Mouse (Mus musculus) hindbrain, postnatal 0 days (tissue): ENCODE data around the gene Ptgis. TPM values are rescaled to one million over a fixed set of nuclear protein-coding genes. Genes with fewer than 3 reads are reported as not detected.

Experiments used
- ATAC-seq: fragments of 200-750 bp; cut with Nextera tagmentation; 2 replicates; pipeline ENCODE4 v1.8.0; 2017; ENCODE audit warnings: mild to moderate bottlenecking, moderate TSS enrichment, moderate library complexity
- DNase-seq: peaks from one replicate; pipeline ENCODE4 v3.0.0-alpha.2; 2015; ENCODE audit warnings: low spot score
- H3K27ac ChIP-seq: fragments of 300-500 bp; sonication (generic); 2 replicates; pipeline ENCODE4 v1.5.1; 2014; ENCODE audit warnings: mild to moderate bottlenecking
- H3K27me3 ChIP-seq: fragments of 300-500 bp; sonication (generic); 2 replicates; pipeline ENCODE4 v1.6.1; 2014; ENCODE audit warnings: low read length, mixed read lengths; ENCODE audit not compliant: insufficient read depth
- H3K36me3 ChIP-seq: fragments of 300-500 bp; sonication (generic); 2 replicates; pipeline ENCODE4 v1.6.1; 2014; ENCODE audit warnings: low read length, mixed read lengths; ENCODE audit not compliant: insufficient read depth
- H3K4me1 ChIP-seq: fragments of 300-500 bp; sonication (generic); 2 replicates; pipeline ENCODE4 v1.6.1; 2014; ENCODE audit warnings: antibody characterized with exemption, low read length, mixed read lengths; ENCODE audit not compliant: insufficient read depth
- H3K4me2 ChIP-seq: fragments of 300-500 bp; sonication (generic); 2 replicates; pipeline ENCODE4 v1.6.1; 2014; ENCODE audit warnings: low read depth, mild to moderate bottlenecking, low read length, moderate library complexity, mixed read lengths
- H3K4me3 ChIP-seq: fragments of 300-500 bp; sonication (generic); 2 replicates; pipeline ENCODE4 v1.5.1; 2014; ENCODE audit warnings: low read length
- H3K9ac ChIP-seq: fragments of 300-500 bp; sonication (generic); replicated peaks from 2 replicates; pipeline ENCODE4 v1.6.1; 2014; ENCODE audit warnings: mild to moderate bottlenecking, low read length, moderate library complexity, mixed read lengths
- H3K9me3 ChIP-seq: fragments of 300-500 bp; sonication (generic); 2 replicates; pipeline ENCODE4 v1.6.1; 2016; ENCODE audit warnings: low read length, mixed read lengths
- CTCF ChIP-seq: IDR thresholded peaks from 2 replicates; pipeline ENCODE4 v1.5.1; 2016; ENCODE audit warnings: antibody characterized with exemption, control low read depth, low read depth
- WGBS: fragments of 180-500 bp; shearing (Covaris S2); extraction: QIAGEN DNeasy Blood & Tissue Kit; methylation state at CpG from one replicate; pipeline ENCODE4 v1.1.7; 2014; 5-methylcytosine and 5-hydroxymethylcytosine counted together
- polyA plus RNA-seq: library from polyadenylated mRNA; unstranded; fragments of >200 nt; fragmentation: Nextera tagmentation; extraction: Ambion mirVana; gene quantifications from 2 replicates; pipeline ENCODE4 v1.2.1, GENCODE M21; 2015
- total RNA-seq: library from RNA; depleted of rRNA; stranded (reverse); fragments of >200 nt; gene quantifications from 2 replicates; pipeline ENCODE4 v1.2.3, GENCODE M21; 2014

The Ptgis gene
- total and polyA plus RNA-seq, 2 experiments from 2014 or later = 4.4 to 7.7 TPM

- Histone ChIP-seq H3K4me3 (no peak overlapping the region), H3K4me1 (peaks cover 10% of the 10 kb centered on the region; the same call in 1 of the 2 replicates), H3K9ac (no peak overlapping the region), H3K4me2 (no peak overlapping the region), H3K27ac (no peak overlapping the region), H3K27me3 (no peaks in the 10 kb centered on the region), H3K36me3 (no peaks in the 10 kb centered on the region), H3K9me3 (no peaks in the 10 kb centered on the region)
- no peak for ATAC-seq
- no peak for TF ChIP-seq CTCF
- DNase-seq = no peak
- WGBS = 96% methylated on average over 4 of the region's 4 CpGs
These were observed 80.7 kb downstream of the Ptgis start for GRCm38 (mm10) chr2:167159721-167160120.

- no peak for TF ChIP-seq CTCF
- H3K4me3 ChIP-seq = no peak overlapping the region
- 28% methylated on average over 5 of the region's 5 CpGs for WGBS
- no peak overlapping the region for H3K9ac ChIP-seq
- no peak overlapping the region for H3K4me2 ChIP-seq
- no peak overlapping the region for H3K27ac ChIP-seq
- peaks cover 10% of the 10 kb centered on the region; the same call in 1 of the 2 replicates for H3K4me1 ChIP-seq
- no peaks in the 10 kb centered on the region for H3K9me3 ChIP-seq
- no peaks in the 10 kb centered on the region for H3K27me3 ChIP-seq
- no peak for ATAC-seq
- no peaks in the 10 kb centered on the region for H3K36me3 ChIP-seq
- DNase-seq = no peak
These were observed 81.6 kb downstream of the Ptgis start for GRCm38 (mm10) chr2:167158780-167159179.

GRCm38 (mm10) chr2:167156118-167156715 is 84.2 kb downstream of the Ptgis start:
- peaks cover 10% of the 10 kb centered on the region; the same call in 1 of the 2 replicates for H3K4me1 ChIP-seq
- 0 out of 2 replicates have a peak, but pooled peaks have one; percentile 35 for ATAC-seq
- no peak for DNase-seq
- H3K9me3 ChIP-seq = no peaks in the 10 kb centered on the region
- H3K9ac ChIP-seq = no peak overlapping the region
- H3K27ac ChIP-seq = no peak overlapping the region
- H3K36me3 ChIP-seq = no peaks in the 10 kb centered on the region
- 27% methylated on average over 9 of the region's 9 CpGs for WGBS
- no peak overlapping the region for H3K4me3 ChIP-seq
- peak; percentile 7; the same call in 1 of the 2 replicates for TF ChIP-seq CTCF
- H3K4me2 ChIP-seq = no peak overlapping the region
- H3K27me3 ChIP-seq = no peaks in the 10 kb centered on the region

GRCm38 (mm10) chr2:167155541-167155973 is 84.8 kb downstream of the Ptgis start:
- no peak for TF ChIP-seq CTCF
- Histone ChIP-seq H3K27ac (no peak overlapping the region), H3K4me1 (peaks cover 10% of the 10 kb centered on the region; the same call in 1 of the 2 replicates), H3K9ac (no peak overlapping the region), H3K9me3 (no peaks in the 10 kb centered on the region), H3K27me3 (no peaks in the 10 kb centered on the region), H3K4me3 (no peak overlapping the region), H3K4me2 (no peak overlapping the region), H3K36me3 (no peaks in the 10 kb centered on the region)
- WGBS = 33% methylated on average over 4 of the region's 4 CpGs
- DNase-seq (peak; percentile 34), ATAC-seq (peak; percentile 61)

GRCm38 (mm10) chr2:167150880-167151279 is 89.5 kb downstream of the Ptgis start:
- TF ChIP-seq CTCF = no peak
- Histone ChIP-seq H3K9me3 (no peaks in the 10 kb centered on the region), H3K27ac (no peak overlapping the region), H3K4me2 (no peak overlapping the region), H3K36me3 (no peaks in the 10 kb centered on the region), H3K27me3 (no peaks in the 10 kb centered on the region), H3K4me1 (peaks cover 7% of the 10 kb centered on the region; the same call in 1 of the 2 replicates), H3K4me3 (no peak overlapping the region), H3K9ac (no peak overlapping the region)
- 91% methylated on average over 6 of the region's 6 CpGs for WGBS
- no peak for DNase-seq
- no peak for ATAC-seq

GRCm38 (mm10) chr2:167150135-167150534 is 90.3 kb downstream of the Ptgis start:
- no peak overlapping the region for H3K27ac ChIP-seq
- H3K36me3 ChIP-seq = no peaks in the 10 kb centered on the region
- ATAC-seq (no peak), DNase-seq (no peak)
- H3K9me3 ChIP-seq = no peaks in the 10 kb centered on the region
- WGBS = 93% methylated on average over 7 of the region's 7 CpGs
- H3K9ac ChIP-seq = no peak overlapping the region
- no peak for TF ChIP-seq CTCF
- H3K4me2 ChIP-seq = no peak overlapping the region
- no peaks in the 10 kb centered on the region for H3K4me1 ChIP-seq
- no peak overlapping the region for H3K4me3 ChIP-seq
- no peaks in the 10 kb centered on the region for H3K27me3 ChIP-seq

- WGBS = 93% methylated on average over 6 of the region's 6 CpGs
- TF ChIP-seq CTCF = no peak
These were observed 91.4 kb downstream of the Ptgis start for GRCm38 (mm10) chr2:167149035-167149434.

More at GRCm38 (mm10) chr2:167149035-167149434, 91.4 kb downstream of the Ptgis start:
- Histone ChIP-seq H3K4me2 (no peak overlapping the region), H3K9ac (no peak overlapping the region), H3K4me1 (peaks cover 6% of the 10 kb centered on the region; the same call in 1 of the 2 replicates), H3K4me3 (no peak overlapping the region), H3K9me3 (no peaks in the 10 kb centered on the region), H3K27me3 (no peaks in the 10 kb centered on the region), H3K27ac (no peak overlapping the region), H3K36me3 (no peaks in the 10 kb centered on the region)
- ATAC-seq = no peak
- DNase-seq = no peak
